Mouse (Mus musculus) CH12F3 (cell line): ENCODE measurements around the gene Pou2f3.

Experiments used
- in situ Hi-C: fragments of 300-500 bp; cut with MboI; formaldehyde crosslinking; loops from 2 replicates; pipeline ENCODE4 v1.14.3; 2020; ENCODE audit warnings: low sequenced_read_pairs

Gene Pou2f3

GRCm38 (mm10) chr9:43115431-43116133, 94.6 kb downstream of the Pou2f3 start:
- in situ Hi-C loops = no loop called here

- in situ Hi-C loops = no loop called here
These were observed 95.3 kb downstream of the Pou2f3 start for GRCm38 (mm10) chr9:43114833-43115232.

GRCm38 (mm10) chr9:43110286-43110980, 99.7 kb downstream of the Pou2f3 start:
- in situ Hi-C loops = no loop called here

- in situ Hi-C loops = no loop called here
These were observed 101.0 kb downstream of the Pou2f3 start for GRCm38 (mm10) chr9:43109125-43109524.

- in situ Hi-C loops = no loop called here
These were observed 101.4 kb downstream of the Pou2f3 start for GRCm38 (mm10) chr9:43108721-43109120.

- in situ Hi-C loops = no loop called here
These were observed 102.1 kb downstream of the Pou2f3 start for GRCm38 (mm10) chr9:43108081-43108480.

- in situ Hi-C loops = no loop called here
These were observed 102.6 kb downstream of the Pou2f3 start for GRCm38 (mm10) chr9:43107555-43107954.

- in situ Hi-C loops = no loop called here
These were observed 103.0 kb downstream of the Pou2f3 start, which contains the start of gene Arhgef12 for GRCm38 (mm10) chr9:43107187-43107517. Gene Arhgef12, minus strand, starts transcription at chr9:43107239.

GRCm38 (mm10) chr9:43106426-43107186, 103.6 kb downstream of the Pou2f3 start:
- in situ Hi-C loops = no loop called here

GRCm38 (mm10) chr9:43105664-43106361, 104.4 kb downstream of the Pou2f3 start:
- in situ Hi-C loops = no loop called here

- in situ Hi-C loops = no loop called here
These were observed 105.1 kb downstream of the Pou2f3 start for GRCm38 (mm10) chr9:43104873-43105663.

GRCm38 (mm10) chr9:43104526-43104872, 105.7 kb downstream of the Pou2f3 start:
- in situ Hi-C loops = no loop called here

GRCm38 (mm10) chr9:43103675-43104299, 106.4 kb downstream of the Pou2f3 start:
- in situ Hi-C loops = no loop called here

- in situ Hi-C loops = no loop called here
These were observed 107.2 kb downstream of the Pou2f3 start for GRCm38 (mm10) chr9:43102931-43103330.

GRCm38 (mm10) chr9:43101936-43102595, 108.1 kb downstream of the Pou2f3 start:
- in situ Hi-C loops = no loop called here

- in situ Hi-C loops = no loop called here
These were observed 111.2 kb downstream of the Pou2f3 start for GRCm38 (mm10) chr9:43098922-43099321.

- in situ Hi-C loops = no loop called here
These were observed 112.2 kb downstream of the Pou2f3 start for GRCm38 (mm10) chr9:43097801-43098557.

GRCm38 (mm10) chr9:43096337-43096736, 113.8 kb downstream of the Pou2f3 start:
- in situ Hi-C loops = no loop called here

GRCm38 (mm10) chr9:43094828-43095227, 115.3 kb downstream of the Pou2f3 start:
- in situ Hi-C loops = no loop called here
